Mouse (Mus musculus) embryonic facial prominence, embryonic 15.5 days (tissue): Measurements from ENCODE around the gene Lingo4. TPM values are rescaled to one million over a fixed set of nuclear protein-coding genes. Genes with fewer than 3 reads are reported as not detected.

ENCODE experiments used
- ATAC-seq: fragments of 200-750 bp; cut with Nextera tagmentation; 2 replicates; pipeline ENCODE4 v1.8.0; 2017; ENCODE audit warnings: low read depth, moderate TSS enrichment; ENCODE audit not compliant: insufficient number of reproducible peaks, low FRiP score, low TSS enrichment
- H3K27ac ChIP-seq: fragments of 300-500 bp; sonication (generic); replicated peaks from 2 replicates; pipeline ENCODE4 v1.5.1; 2015; ENCODE audit warnings: mild to moderate bottlenecking, inconsistent platforms
- H3K27me3 ChIP-seq: fragments of 300-500 bp; sonication (generic); 2 replicates; pipeline ENCODE4 v1.6.1; 2015; ENCODE audit warnings: inconsistent platforms
- H3K36me3 ChIP-seq: fragments of 300-500 bp; sonication (generic); 2 replicates; pipeline ENCODE4 v1.6.1; 2015; ENCODE audit warnings: mild to moderate bottlenecking, inconsistent platforms
- H3K4me1 ChIP-seq: fragments of 300-500 bp; sonication (generic); 2 replicates; pipeline ENCODE4 v1.6.1; 2015; ENCODE audit warnings: inconsistent platforms
- H3K4me2 ChIP-seq: fragments of 300-500 bp; sonication (generic); replicated peaks from 2 replicates; pipeline ENCODE4 v1.6.1; 2015; ENCODE audit warnings: mild to moderate bottlenecking, inconsistent platforms
- H3K4me3 ChIP-seq: fragments of 300-500 bp; sonication (generic); replicated peaks from 2 replicates; pipeline ENCODE4 v1.5.1; 2015; ENCODE audit warnings: mild to moderate bottlenecking, inconsistent platforms
- H3K9ac ChIP-seq: fragments of 300-500 bp; sonication (generic); 2 replicates; pipeline ENCODE4 v1.6.1; 2015; ENCODE audit warnings: inconsistent platforms
- H3K9me3 ChIP-seq: fragments of 300-500 bp; sonication (generic); replicated peaks from 2 replicates; pipeline ENCODE4 v1.6.1; 2016; ENCODE audit warnings: inconsistent platforms
- WGBS: fragments of 180-500 bp; shearing (Covaris S2); methylation state at CpG from one replicate; pipeline ENCODE4 v1.1.7; 2015; 5-methylcytosine and 5-hydroxymethylcytosine counted together
- polyA plus RNA-seq: library from polyadenylated mRNA; unstranded; fragments of >200 nt; fragmentation: Nextera tagmentation; extraction: Ambion mirVana; gene quantifications from 2 replicates; pipeline ENCODE4 v1.2.1, GENCODE M21; 2015

Gene Lingo4
- 0.24 TPM in 2 replicates for polyA plus RNA-seq

GRCm38 (mm10) chr3:94398217-94398616 is at the start of gene Lingo4:
Gene Lingo4, plus strand, starts transcription at chr3:94398517.
- Histone ChIP-seq H3K4me3 (peak within 1 kb of the TSS; percentile 28), H3K27me3 (peaks cover 59% of the 10 kb centered on the region), H3K27ac (no peak within 1 kb of the TSS), H3K9ac (peak within 1 kb of the TSS; percentile 12; the same call in 1 of the 2 replicates), H3K4me1 (peaks cover 11% of the 10 kb centered on the region), H3K36me3 (no peaks in the 10 kb centered on the region), H3K4me2 (peak within 1 kb of the TSS; percentile 48), H3K9me3 (no peaks in the 10 kb centered on the region)
- ATAC-seq = no peak
- 65% methylated on average over 6 of the region's 6 CpGs for WGBS

- 2% methylated on average over 1 of the region's 1 CpGs for WGBS
- ATAC-seq = no peak
- H3K4me1 ChIP-seq = peaks cover 14% of the 10 kb centered on the region
Observed at GRCm38 (mm10) chr3:94360812-94361211, 37.5 kb upstream of the Lingo4 start.

GRCm38 (mm10) chr3:94362138-94362537 is 36.2 kb upstream of the Lingo4 start, which contains the start of gene C2cd4d:
Gene C2cd4d, plus strand, starts transcription at chr3:94362438.
- H3K9ac ChIP-seq = peak within 1 kb of the TSS; percentile 78
- H3K27ac ChIP-seq = no peak within 1 kb of the TSS; the same call in 1 of the 2 replicates
- H3K27me3 ChIP-seq = peaks cover 18% of the 10 kb centered on the region; the same call in 1 of the 2 replicates
- no peaks in the 10 kb centered on the region for H3K9me3 ChIP-seq
- ATAC-seq = no peak
- peak within 1 kb of the TSS; percentile 81 for H3K4me2 ChIP-seq
- peaks cover 14% of the 10 kb centered on the region for H3K4me1 ChIP-seq
- 44% methylated on average over 7 of the region's 7 CpGs for WGBS
- no peaks in the 10 kb centered on the region for H3K36me3 ChIP-seq
- H3K4me3 ChIP-seq = peak within 1 kb of the TSS; percentile 55

More at GRCm38 (mm10) chr3:94360812-94361211, 37.5 kb upstream of the Lingo4 start:
- H3K9ac ChIP-seq = no peak overlapping the region
- no peak overlapping the region for H3K4me2 ChIP-seq
- no peaks in the 10 kb centered on the region for H3K36me3 ChIP-seq
- no peak overlapping the region for H3K4me3 ChIP-seq
- no peak overlapping the region for H3K27ac ChIP-seq
- peaks cover 18% of the 10 kb centered on the region; the same call in 1 of the 2 replicates for H3K27me3 ChIP-seq
- H3K9me3 ChIP-seq = no peaks in the 10 kb centered on the region

- H3K9ac ChIP-seq = peak overlapping the region; percentile 78
- ATAC-seq = peak; percentile 61
- H3K9me3 ChIP-seq = no peaks in the 10 kb centered on the region
- peaks cover 14% of the 10 kb centered on the region for H3K4me1 ChIP-seq
- H3K27me3 ChIP-seq = peaks cover 18% of the 10 kb centered on the region; the same call in 1 of the 2 replicates
- H3K36me3 ChIP-seq = no peaks in the 10 kb centered on the region
- H3K4me2 ChIP-seq = peak overlapping the region; percentile 81
- peak overlapping the region; percentile 41; the same call in 1 of the 2 replicates for H3K27ac ChIP-seq
- 7% methylated on average over 95 of the region's 97 CpGs for WGBS
- H3K4me3 ChIP-seq = peak overlapping the region; percentile 55
Observed at GRCm38 (mm10) chr3:94363291-94364153, 34.8 kb upstream of the Lingo4 start.

GRCm38 (mm10) chr3:94364154-94364526 is 34.2 kb upstream of the Lingo4 start:
- peak overlapping the region; percentile 41; the same call in 1 of the 2 replicates for H3K27ac ChIP-seq

GRCm38 (mm10) chr3:94366761-94367160 is 31.6 kb upstream of the Lingo4 start:
- Histone ChIP-seq H3K4me3 (no peak overlapping the region), H3K27me3 (peaks cover 18% of the 10 kb centered on the region; the same call in 1 of the 2 replicates)

More at GRCm38 (mm10) chr3:94364154-94364526, 34.2 kb upstream of the Lingo4 start:
- WGBS = 6% methylated on average over 23 of the region's 23 CpGs
- H3K36me3 ChIP-seq = no peaks in the 10 kb centered on the region
- peak overlapping the region; percentile 55 for H3K4me3 ChIP-seq
- peaks cover 18% of the 10 kb centered on the region; the same call in 1 of the 2 replicates for H3K27me3 ChIP-seq
- peak overlapping the region; percentile 81 for H3K4me2 ChIP-seq
- H3K9me3 ChIP-seq = no peaks in the 10 kb centered on the region
- H3K4me1 ChIP-seq = peaks cover 14% of the 10 kb centered on the region
- peak overlapping the region; percentile 78 for H3K9ac ChIP-seq
- ATAC-seq = peak; percentile 42; the same call in 1 of the 2 replicates

GRCm38 (mm10) chr3:94367511-94367910 is 30.8 kb upstream of the Lingo4 start:
- Histone ChIP-seq H3K36me3 (no peaks in the 10 kb centered on the region), H3K27ac (no peak overlapping the region), H3K9ac (no peak overlapping the region), H3K27me3 (peaks cover 18% of the 10 kb centered on the region; the same call in 1 of the 2 replicates), H3K4me3 (no peak overlapping the region), H3K4me1 (peaks cover 25% of the 10 kb centered on the region), H3K4me2 (no peak overlapping the region), H3K9me3 (no peaks in the 10 kb centered on the region)
- no peak for ATAC-seq
- 80% methylated on average over 6 of the region's 6 CpGs for WGBS

More at GRCm38 (mm10) chr3:94366761-94367160, 31.6 kb upstream of the Lingo4 start:
- H3K27ac ChIP-seq = no peak overlapping the region
- no peak overlapping the region for H3K9ac ChIP-seq
- H3K4me2 ChIP-seq = no peak overlapping the region
- 19% methylated on average over 3 of the region's 3 CpGs for WGBS
- H3K9me3 ChIP-seq = no peaks in the 10 kb centered on the region
- H3K36me3 ChIP-seq = no peaks in the 10 kb centered on the region
- no peak for ATAC-seq
- H3K4me1 ChIP-seq = peaks cover 18% of the 10 kb centered on the region

- Histone ChIP-seq H3K36me3 (no peaks in the 10 kb centered on the region), H3K4me2 (no peak overlapping the region), H3K9me3 (no peaks in the 10 kb centered on the region), H3K27ac (no peak overlapping the region), H3K27me3 (peaks cover 11% of the 10 kb centered on the region; the same call in 1 of the 2 replicates), H3K4me1 (peaks cover 28% of the 10 kb centered on the region), H3K9ac (no peak overlapping the region), H3K4me3 (no peak overlapping the region)
- ATAC-seq = no peak
- WGBS = 54% methylated on average over 6 of the region's 6 CpGs
Observed at GRCm38 (mm10) chr3:94368631-94369030, 29.7 kb upstream of the Lingo4 start.

GRCm38 (mm10) chr3:94369709-94370108 is 28.6 kb upstream of the Lingo4 start:
- Histone ChIP-seq H3K36me3 (no peaks in the 10 kb centered on the region), H3K27ac (no peak overlapping the region), H3K4me3 (no peak overlapping the region), H3K9me3 (no peaks in the 10 kb centered on the region), H3K27me3 (peaks cover 5% of the 10 kb centered on the region; the same call in 1 of the 2 replicates), H3K4me1 (peaks cover 29% of the 10 kb centered on the region), H3K9ac (no peak overlapping the region), H3K4me2 (no peak overlapping the region)
- no peak for ATAC-seq
- 39% methylated on average over 2 of the region's 2 CpGs for WGBS

GRCm38 (mm10) chr3:94371637-94372036 is 26.7 kb upstream of the Lingo4 start:
- peak overlapping the region; percentile 40 for H3K4me2 ChIP-seq
- ATAC-seq = peak; percentile 41
- 6% methylated on average over 11 of the region's 11 CpGs for WGBS

GRCm38 (mm10) chr3:94372038-94372437 is 26.3 kb upstream of the Lingo4 start:
- peaks cover 31% of the 10 kb centered on the region for H3K4me1 ChIP-seq
- peak overlapping the region; percentile 40 for H3K4me2 ChIP-seq
- no peak for ATAC-seq
- WGBS = 4% methylated on average over 3 of the region's 3 CpGs
- no peak overlapping the region for H3K27ac ChIP-seq
- no peak overlapping the region for H3K9ac ChIP-seq
- H3K9me3 ChIP-seq = no peaks in the 10 kb centered on the region
- no peaks in the 10 kb centered on the region for H3K27me3 ChIP-seq
- no peaks in the 10 kb centered on the region for H3K36me3 ChIP-seq
- H3K4me3 ChIP-seq = peak overlapping the region; percentile 12; the same call in 1 of the 2 replicates

More at GRCm38 (mm10) chr3:94371637-94372036, 26.7 kb upstream of the Lingo4 start:
- no peaks in the 10 kb centered on the region for H3K27me3 ChIP-seq
- peaks cover 29% of the 10 kb centered on the region for H3K4me1 ChIP-seq
- no peaks in the 10 kb centered on the region for H3K36me3 ChIP-seq
- no peak overlapping the region for H3K9ac ChIP-seq
- peak overlapping the region; percentile 49 for H3K27ac ChIP-seq
- H3K4me3 ChIP-seq = peak overlapping the region; percentile 12; the same call in 1 of the 2 replicates
- no peaks in the 10 kb centered on the region for H3K9me3 ChIP-seq
